In genomic region chr6:29198309-29199222, GRCm38 (mm10) we compare ENCODE assay signal across 8 mouse cellular contexts. TPM values are rescaled to one million over a fixed set of nuclear protein-coding genes. Genes with fewer than 3 reads are reported as not detected.
DNase-seq lines count a peak whose midpoint lies in the region; ATAC-seq lines count a peak whose summit lies in the region.

No protein-coding gene starts in this region.

- DNase-seq in 3T3-L1 (ENCODE audit: low read depth, low spot score), result peak; percentile 99
- peak; percentile 92 to 93 for DNase-seq in adrenal gland, postnatal 36 days
- peak; percentile 96 for DNase-seq in embryonic facial prominence, embryonic 14.5 days (ENCODE audit: low spot score)
- peak; percentile 48 to 61 for DNase-seq in monocyte, adult 2 months (ENCODE audit: low read depth in 1 of 2, low spot score in 2 of 2)
- peak; percentile 48 to 73 for DNase-seq in spleen, postnatal 14 days (ENCODE audit: low spot score in 2 of 2)

- peak; percentile 92 for ATAC-seq in embryonic facial prominence, embryonic 14.5 days (ENCODE audit: low read depth)
- peak; percentile 49; the same call in 1 of the 2 replicates for ATAC-seq in heart, embryonic 11.5 days (replicated peaks; ENCODE audit: insufficient number of reproducible peaks, low FRiP score, low TSS enrichment)
- ATAC-seq in kidney, embryonic 15.5 days (replicated peaks; ENCODE audit: low FRiP score), result peak; percentile 80
- peak; percentile 72 for ATAC-seq in limb, embryonic 15.5 days (ENCODE audit: insufficient number of reproducible peaks, low FRiP score, low TSS enrichment, low read depth)

- WGBS in embryonic facial prominence, embryonic 14.5 days, result 14% methylated on average over 25 of the region's 25 CpGs
- WGBS in heart, embryonic 11.5 days (ENCODE audit: insufficient replicate concordance), result 16% methylated on average over 25 of the region's 25 CpGs
- 12% methylated on average over 25 of the region's 25 CpGs for whole genome bisulfite sequencing in kidney, embryonic 15.5 days
- 14% methylated on average over 25 of the region's 25 CpGs for WGBS in limb, embryonic 15.5 days

- no peaks in the 10 kb centered on the region for H3K9me3 ChIP-seq in embryonic facial prominence, embryonic 14.5 days (ENCODE audit: control insufficient read depth, low read length)
- no peaks in the 10 kb centered on the region for H3K9me3 ChIP-seq in heart, embryonic 11.5 days (replicated peaks; ENCODE audit: control insufficient read depth, low read length)
- no peaks in the 10 kb centered on the region for H3K9me3 ChIP-seq in kidney, embryonic 15.5 days (replicated peaks)
- H3K9me3 ChIP-seq in limb, embryonic 15.5 days, result no peaks in the 10 kb centered on the region

- H3K4me2 ChIP-seq in embryonic facial prominence, embryonic 14.5 days (ENCODE audit: low read depth, low read length), result peak overlapping the region; percentile 59
- peak overlapping the region; percentile 70 for H3K4me2 ChIP-seq in heart, embryonic 11.5 days
- peak overlapping the region; percentile 74 for H3K4me2 ChIP-seq in kidney, embryonic 15.5 days
- peak overlapping the region; percentile 54 for H3K4me2 ChIP-seq in limb, embryonic 15.5 days

- peak overlapping the region; percentile 38 for H3K4me3 ChIP-seq in embryonic facial prominence, embryonic 14.5 days (ENCODE audit: low read depth, low read length)
- H3K4me3 ChIP-seq in heart, embryonic 11.5 days (ENCODE audit: low read depth, low read length), result peak overlapping the region; percentile 36
- peak overlapping the region; percentile 44 for H3K4me3 ChIP-seq in kidney, embryonic 15.5 days (replicated peaks)
- peak overlapping the region; percentile 34 for H3K4me3 ChIP-seq in limb, embryonic 15.5 days

- no peak overlapping the region for H3K27ac ChIP-seq in embryonic facial prominence, embryonic 14.5 days (replicated peaks; ENCODE audit: low read depth, low read length)
- no peak overlapping the region for H3K27ac ChIP-seq in heart, embryonic 11.5 days (ENCODE audit: low read depth, low read length)
- no peak overlapping the region for H3K27ac ChIP-seq in kidney, embryonic 15.5 days
- no peak overlapping the region for H3K27ac ChIP-seq in limb, embryonic 15.5 days

- peaks cover 9% of the 10 kb centered on the region for H3K36me3 ChIP-seq in embryonic facial prominence, embryonic 14.5 days (ENCODE audit: control insufficient read depth, insufficient read depth, low read length)
- H3K36me3 ChIP-seq in heart, embryonic 11.5 days (ENCODE audit: control insufficient read depth, insufficient read depth, low read length), result peaks cover 2% of the 10 kb centered on the region
- peaks cover 20% of the 10 kb centered on the region for H3K36me3 ChIP-seq in kidney, embryonic 15.5 days
- peaks cover 31% of the 10 kb centered on the region for H3K36me3 ChIP-seq in limb, embryonic 15.5 days

- H3K27me3 ChIP-seq in embryonic facial prominence, embryonic 14.5 days (replicated peaks; ENCODE audit: control insufficient read depth, insufficient read depth, low read length), result no peaks in the 10 kb centered on the region; the same call in 1 of the 2 replicates
- peaks cover 12% of the 10 kb centered on the region for H3K27me3 ChIP-seq in heart, embryonic 11.5 days (ENCODE audit: control insufficient read depth, insufficient read depth, low read length)
- peaks cover 15% of the 10 kb centered on the region; the same call in 1 of the 2 replicates for H3K27me3 ChIP-seq in kidney, embryonic 15.5 days
- peaks cover 7% of the 10 kb centered on the region; the same call in 1 of the 2 replicates for H3K27me3 ChIP-seq in limb, embryonic 15.5 days

- H3K4me1 ChIP-seq in embryonic facial prominence, embryonic 14.5 days (ENCODE audit: control insufficient read depth, insufficient read depth, low read length), result no peaks in the 10 kb centered on the region; the same call in 1 of the 2 replicates
- peaks cover 5% of the 10 kb centered on the region; the same call in 1 of the 2 replicates for H3K4me1 ChIP-seq in heart, embryonic 11.5 days (ENCODE audit: control insufficient read depth, insufficient read depth, low read length)
- H3K4me1 ChIP-seq in kidney, embryonic 15.5 days, result peaks cover 15% of the 10 kb centered on the region
- H3K4me1 ChIP-seq in limb, embryonic 15.5 days, result peaks cover 9% of the 10 kb centered on the region

- peak overlapping the region; percentile 58 for H3K9ac ChIP-seq in embryonic facial prominence, embryonic 14.5 days (ENCODE audit: low read depth, low read length)
- peak overlapping the region; percentile 65 for H3K9ac ChIP-seq in heart, embryonic 11.5 days (ENCODE audit: low read depth, low read length)
- H3K9ac ChIP-seq in kidney, embryonic 15.5 days, result no peak overlapping the region
- H3K9ac ChIP-seq in limb, embryonic 15.5 days, result peak overlapping the region; percentile 26; the same call in 1 of the 2 replicates

RNA-seq across cellular contexts. Expression of gene Impdh1, which starts 17.6 kb away (rescaled TPM):
- total RNA-seq in adrenal gland, postnatal 36 days (2021), result 10 to 100 TPM; 74.9 to 83.1 TPM
- 47.1 and 50.7 TPM in 2 replicates for polyA plus RNA-seq in embryonic facial prominence, embryonic 14.5 days (2014; fragmentation: Nextera tagmentation; extraction: Ambion mirVana)
- 34.3 and 40.4 TPM in 2 replicates for polyA plus RNA-seq in heart, embryonic 11.5 days (2014; fragmentation: Nextera tagmentation; extraction: Ambion mirVana)
- 39.7 and 44.9 TPM in 2 replicates for polyA plus RNA-seq in kidney, embryonic 15.5 days (2015; fragmentation: Nextera tagmentation; extraction: Ambion mirVana)
- 50.4 and 56.8 TPM in 2 replicates for polyA plus RNA-seq in limb, embryonic 15.5 days (2015; fragmentation: Nextera tagmentation; extraction: Ambion mirVana)

RNA-seq across cellular contexts. Expression of gene Prrt4, which starts 19.2 kb away (rescaled TPM):
- total RNA-seq in adrenal gland, postnatal 36 days (2021), result 1 to 10 TPM; 3.2 TPM
- 0.82 and 1.4 TPM in 2 replicates for polyA plus RNA-seq in embryonic facial prominence, embryonic 14.5 days (2014; fragmentation: Nextera tagmentation; extraction: Ambion mirVana)
- polyA plus RNA-seq in heart, embryonic 11.5 days (2014; fragmentation: Nextera tagmentation; extraction: Ambion mirVana), result 1.6 and 1.8 TPM in 2 replicates
- 1.0 and 1.6 TPM in 2 replicates for polyA plus RNA-seq in kidney, embryonic 15.5 days (2015; fragmentation: Nextera tagmentation; extraction: Ambion mirVana)
- 0.67 and 0.83 TPM in 2 replicates for polyA plus RNA-seq in limb, embryonic 15.5 days (2015; fragmentation: Nextera tagmentation; extraction: Ambion mirVana)

RNA-seq across cellular contexts. Expression of gene Rbm28, which starts 33.8 kb away (rescaled TPM):
- total RNA-seq in adrenal gland, postnatal 36 days (2021), result 10 to 100 TPM; 28.4 to 29.7 TPM
- polyA plus RNA-seq in embryonic facial prominence, embryonic 14.5 days (2014; fragmentation: Nextera tagmentation; extraction: Ambion mirVana), result 35.9 and 39.5 TPM in 2 replicates
- 39.9 and 43.0 TPM in 2 replicates for polyA plus RNA-seq in heart, embryonic 11.5 days (2014; fragmentation: Nextera tagmentation; extraction: Ambion mirVana)
- polyA plus RNA-seq in kidney, embryonic 15.5 days (2015; fragmentation: Nextera tagmentation; extraction: Ambion mirVana), result 46.1 and 48.8 TPM in 2 replicates
- polyA plus RNA-seq in limb, embryonic 15.5 days (2015; fragmentation: Nextera tagmentation; extraction: Ambion mirVana), result 30.7 and 31.5 TPM in 2 replicates
